Comparison of ENCODE assay signal across 8 mouse cellular contexts in the genomic region with DNA sequence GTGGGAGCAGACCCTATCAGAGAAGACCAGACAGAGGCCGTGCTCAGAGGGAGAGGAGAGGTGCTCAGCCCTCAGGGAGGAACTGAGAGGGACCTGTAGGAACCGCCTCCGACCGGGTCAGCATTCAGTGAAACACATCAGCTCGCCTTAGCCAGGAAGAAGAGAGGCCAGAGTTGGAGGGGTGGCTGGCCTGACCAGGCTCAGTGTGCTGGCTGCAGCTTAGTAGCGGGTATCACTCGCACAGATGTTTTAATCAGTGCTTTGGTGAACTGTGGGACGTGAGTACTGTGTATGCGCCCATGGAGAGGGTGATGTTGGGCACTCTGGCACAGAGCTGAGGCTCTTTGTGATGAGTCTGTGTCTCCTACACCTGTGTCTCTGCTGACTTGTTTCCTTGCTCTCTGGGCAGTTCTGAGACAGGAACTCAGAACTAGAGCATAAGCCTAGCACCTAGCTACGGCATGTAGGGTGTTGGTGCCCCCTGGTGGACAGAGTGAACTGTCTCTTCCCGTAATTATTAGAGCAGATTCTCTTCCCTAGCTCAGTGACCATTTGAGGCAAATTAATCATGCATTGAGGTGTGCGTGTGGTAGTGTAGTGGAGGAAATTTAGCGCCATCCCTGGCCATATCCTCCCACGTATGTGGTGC. TPM values are rescaled to one million over a fixed set of nuclear protein-coding genes. Genes with fewer than 3 reads are reported as not detected.
DNase-seq lines count a peak whose midpoint lies in the region; ATAC-seq lines count a peak whose summit lies in the region.

No protein-coding gene starts in this region.

- H3K9ac ChIP-seq in heart, embryonic 15.5 days = no peak overlapping the region
- H3K9ac ChIP-seq in liver, embryonic 15.5 days = no peak overlapping the region
- H3K9ac ChIP-seq in neural tube, embryonic 13.5 days = no peak overlapping the region

- H3K4me1 ChIP-seq in forebrain, embryonic 10.5 days = peaks cover 7% of the 10 kb centered on the region; the same call in 1 of the 2 replicates
- H3K4me1 ChIP-seq in heart, embryonic 15.5 days (replicated peaks) = no peaks in the 10 kb centered on the region
- H3K4me1 ChIP-seq in liver, embryonic 15.5 days (replicated peaks) = peaks cover 12% of the 10 kb centered on the region
- H3K4me1 ChIP-seq in neural tube, embryonic 13.5 days (replicated peaks) = no peaks in the 10 kb centered on the region

- peaks cover 59% of the 10 kb centered on the region for H3K36me3 ChIP-seq in forebrain, embryonic 10.5 days (replicated peaks)
- H3K36me3 ChIP-seq in heart, embryonic 15.5 days = peaks cover 72% of the 10 kb centered on the region
- peaks cover 100% of the 10 kb centered on the region for H3K36me3 ChIP-seq in liver, embryonic 15.5 days (replicated peaks)
- peaks cover 81% of the 10 kb centered on the region for H3K36me3 ChIP-seq in neural tube, embryonic 13.5 days

- H3K9me3 ChIP-seq in forebrain, embryonic 10.5 days = no peaks in the 10 kb centered on the region
- H3K9me3 ChIP-seq in heart, embryonic 15.5 days (replicated peaks) = no peaks in the 10 kb centered on the region
- no peaks in the 10 kb centered on the region for H3K9me3 ChIP-seq in liver, embryonic 15.5 days (replicated peaks)
- no peaks in the 10 kb centered on the region for H3K9me3 ChIP-seq in neural tube, embryonic 13.5 days

- H3K27me3 ChIP-seq in forebrain, embryonic 10.5 days (ENCODE audit: poor library complexity, severe bottlenecking) = peaks cover 16% of the 10 kb centered on the region
- H3K27me3 ChIP-seq in heart, embryonic 15.5 days = no peaks in the 10 kb centered on the region
- H3K27me3 ChIP-seq in liver, embryonic 15.5 days = no peaks in the 10 kb centered on the region
- no peaks in the 10 kb centered on the region for H3K27me3 ChIP-seq in neural tube, embryonic 13.5 days

- no peak overlapping the region for H3K27ac ChIP-seq in forebrain, embryonic 10.5 days
- 0 out of 2 replicates have a peak overlapping the region, but pooled peaks have one; percentile 13 for H3K27ac ChIP-seq in heart, embryonic 15.5 days
- no peak overlapping the region for H3K27ac ChIP-seq in liver, embryonic 15.5 days (replicated peaks)
- no peak overlapping the region for H3K27ac ChIP-seq in neural tube, embryonic 13.5 days (replicated peaks)

- no peak overlapping the region for H3K4me2 ChIP-seq in heart, embryonic 15.5 days
- H3K4me2 ChIP-seq in liver, embryonic 15.5 days = no peak overlapping the region
- no peak overlapping the region for H3K4me2 ChIP-seq in neural tube, embryonic 13.5 days

- DNase-seq in CD8-positive naive resting alpha-beta T cell, adult 2 months (ENCODE audit: low read depth in 2 of 2, low spot score in 2 of 2) = peak; percentile 72 to 83
- peak; percentile 79 for DNase-seq in c-Kit-negative CD71-positive TER-119-positive erythroid progenitor cells, embryonic 14.5 days (ENCODE audit: low read depth, low spot score)
- DNase-seq in forebrain, embryonic 10.5 days (ENCODE audit: extremely low spot score, low spot score) = peak; percentile 82
- peak; percentile 87 for DNase-seq in kidney, postnatal 14 days
- DNase-seq in telencephalon, adult 2 months (ENCODE audit: low read depth, low spot score) = peak; percentile 43

- ATAC-seq in heart, embryonic 15.5 days (replicated peaks; ENCODE audit: insufficient number of reproducible peaks, insufficient read depth, low FRiP score, low read depth) = peak; percentile 50; the same call in 1 of the 2 replicates
- peak; percentile 56 for ATAC-seq in liver, embryonic 15.5 days (ENCODE audit: insufficient read depth)
- ATAC-seq in neural tube, embryonic 13.5 days (ENCODE audit: low read depth) = peak; percentile 56

- no peak overlapping the region for H3K4me3 ChIP-seq in forebrain, embryonic 10.5 days
- no peak overlapping the region for H3K4me3 ChIP-seq in heart, embryonic 15.5 days
- no peak overlapping the region for H3K4me3 ChIP-seq in liver, embryonic 15.5 days (replicated peaks)
- no peak overlapping the region for H3K4me3 ChIP-seq in neural tube, embryonic 13.5 days

- WGBS in forebrain, embryonic 10.5 days = 47% methylated on average over 14 of the region's 14 CpGs
- 52% methylated on average over 14 of the region's 14 CpGs for WGBS in heart, embryonic 15.5 days
- WGBS in liver, embryonic 15.5 days (ENCODE audit: insufficient replicate concordance) = 53% methylated on average over 14 of the region's 14 CpGs
- WGBS in neural tube, embryonic 13.5 days = 45% methylated on average over 14 of the region's 14 CpGs

RNA-seq across cellular contexts. Expression of a gene that starts 31.4 kb away (rescaled TPM):
- polyA plus RNA-seq in forebrain, embryonic 10.5 days (2016; fragmentation: Nextera tagmentation; extraction: Ambion mirVana) = 0.30 and 0.41 TPM in 2 replicates
- polyA plus RNA-seq in heart, embryonic 15.5 days (2015; fragmentation: Nextera tagmentation; extraction: Ambion mirVana) = 0.78 and 1.0 TPM in 2 replicates
- 0.39 and 0.61 TPM in 2 replicates for polyA plus RNA-seq in liver, embryonic 15.5 days (2015; fragmentation: Nextera tagmentation; extraction: Ambion mirVana)
- 0.81 and 1.1 TPM in 2 replicates for polyA plus RNA-seq in neural tube, embryonic 13.5 days (2015; fragmentation: Nextera tagmentation; extraction: Ambion mirVana)

RNA-seq across cellular contexts. Expression of a gene that starts 53.4 kb away (rescaled TPM):
- 1.6 and 2.2 TPM in 2 replicates for polyA plus RNA-seq in forebrain, embryonic 10.5 days (2016; fragmentation: Nextera tagmentation; extraction: Ambion mirVana)
- polyA plus RNA-seq in heart, embryonic 15.5 days (2015; fragmentation: Nextera tagmentation; extraction: Ambion mirVana) = 6.0 and 7.8 TPM in 2 replicates
- 6.6 and 9.4 TPM in 2 replicates for polyA plus RNA-seq in liver, embryonic 15.5 days (2015; fragmentation: Nextera tagmentation; extraction: Ambion mirVana)
- polyA plus RNA-seq in neural tube, embryonic 13.5 days (2015; fragmentation: Nextera tagmentation; extraction: Ambion mirVana) = 6.8 and 7.4 TPM in 2 replicates
